Mouse (Mus musculus): ENCODE results near the gene Atp5k. TPM values are rescaled to one million over a fixed set of nuclear protein-coding genes. Genes with fewer than 3 reads are reported as not detected.

The Atp5k gene
- 485 and 543 TPM in 2 replicates for polyA plus RNA-seq (2015; fragmentation: Nextera tagmentation; extraction: Ambion mirVana)

- H3K27me3 ChIP-seq (replicated peaks), result no peaks in the 10 kb centered on the region
- ATAC-seq, result peak; percentile 97
These were observed at the start of gene Atp5k for GRCm38 (mm10) chr5:108433804-108434587. Atp5k (minus strand) TSS chr5:108434448.

GRCm38 (mm10) chr5:108483006-108483405 is 48.8 kb upstream of the Atp5k start:
- H3K9me3 ChIP-seq, result no peaks in the 10 kb centered on the region
- ATAC-seq, result no peak
- H3K36me3 ChIP-seq, result peaks cover 13% of the 10 kb centered on the region
- no peak overlapping the region for H3K4me3 ChIP-seq (replicated peaks)
- H3K9ac ChIP-seq, result no peak overlapping the region
- H3K27ac ChIP-seq, result no peak overlapping the region
- H3K4me1 ChIP-seq (replicated peaks), result no peaks in the 10 kb centered on the region
- no peak overlapping the region for H3K4me2 ChIP-seq (replicated peaks)
- H3K27me3 ChIP-seq (replicated peaks), result no peaks in the 10 kb centered on the region
- 90% methylated on average over 6 of the region's 6 CpGs for WGBS

More at GRCm38 (mm10) chr5:108433804-108434587, at the start of gene Atp5k:
- Histone ChIP-seq H3K27ac (peak within 1 kb of the TSS; percentile 40; the same call in 1 of the 2 replicates), H3K9ac (peak within 1 kb of the TSS; percentile 83), H3K4me1 (replicated peaks) (peaks cover 10% of the 10 kb centered on the region), H3K36me3 (peaks cover 14% of the 10 kb centered on the region; the same call in 1 of the 2 replicates), H3K4me3 (replicated peaks) (peak within 1 kb of the TSS; percentile 78), H3K4me2 (replicated peaks) (peak within 1 kb of the TSS; percentile 81), H3K9me3 (no peaks in the 10 kb centered on the region)
- WGBS, result under 1% methylated on average over 42 of the region's 42 CpGs

DNA sequence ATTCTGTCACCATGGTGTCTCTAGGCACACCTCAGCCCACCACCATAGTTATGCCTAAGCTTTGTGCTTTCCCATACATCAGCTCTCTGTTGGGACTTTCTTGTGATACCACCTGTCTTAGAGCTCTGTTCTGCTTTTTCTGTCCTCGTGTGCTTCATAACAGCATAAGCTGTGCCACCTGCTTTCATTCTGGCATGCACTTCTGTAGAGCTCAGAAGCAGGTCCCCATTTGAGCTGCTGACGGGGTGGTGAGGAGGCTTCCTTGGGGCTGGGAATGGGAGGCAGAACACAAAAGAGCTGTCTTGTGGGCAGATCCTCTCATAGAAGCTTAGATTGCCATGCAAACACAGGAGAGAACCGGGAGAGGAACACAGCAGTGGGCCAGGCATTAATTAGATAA is 41.7 kb upstream of the Atp5k start:
- no peak overlapping the region for H3K4me2 ChIP-seq (replicated peaks)
- no peaks in the 10 kb centered on the region for H3K9me3 ChIP-seq
- H3K9ac ChIP-seq, result no peak overlapping the region
- H3K36me3 ChIP-seq, result peaks cover 34% of the 10 kb centered on the region
- no peaks in the 10 kb centered on the region for H3K27me3 ChIP-seq (replicated peaks)
- no peak overlapping the region for H3K4me3 ChIP-seq (replicated peaks)
- no peak overlapping the region for H3K27ac ChIP-seq
- no peak for ATAC-seq
- H3K4me1 ChIP-seq (replicated peaks), result no peaks in the 10 kb centered on the region
- WGBS, result 91% methylated on average over 3 of the region's 3 CpGs

DNA sequence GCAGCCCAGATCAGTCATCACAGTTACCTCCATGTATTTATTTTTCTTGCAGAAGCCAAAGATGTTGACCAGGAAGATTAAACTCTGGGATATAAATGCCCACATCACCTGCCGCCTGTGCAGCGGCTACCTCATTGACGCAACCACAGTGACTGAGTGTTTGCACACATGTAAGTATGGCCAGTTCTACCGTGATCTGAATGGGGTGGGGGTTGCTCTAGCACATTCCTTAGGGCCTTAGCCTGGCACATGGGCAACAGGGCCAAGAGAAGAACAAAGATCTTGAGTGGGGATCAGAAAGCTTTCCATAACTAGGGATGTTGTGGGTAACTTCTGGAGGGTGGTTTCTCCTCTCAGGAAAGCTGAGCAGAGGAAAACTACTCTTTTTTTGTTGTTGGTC is 39.5 kb upstream of the Atp5k start:
- Histone ChIP-seq H3K9me3 (no peaks in the 10 kb centered on the region), H3K36me3 (peaks cover 34% of the 10 kb centered on the region), H3K9ac (no peak overlapping the region), H3K27me3 (replicated peaks) (no peaks in the 10 kb centered on the region), H3K4me3 (replicated peaks) (no peak overlapping the region), H3K4me2 (replicated peaks) (no peak overlapping the region), H3K27ac (no peak overlapping the region), H3K4me1 (replicated peaks) (no peaks in the 10 kb centered on the region)
- no peak for ATAC-seq
- WGBS, result 92% methylated on average over 4 of the region's 4 CpGs

GRCm38 (mm10) chr5:108469617-108470016 is 35.4 kb upstream of the Atp5k start:
- Histone ChIP-seq H3K4me2 (replicated peaks) (no peak overlapping the region), H3K4me1 (replicated peaks) (no peaks in the 10 kb centered on the region), H3K4me3 (replicated peaks) (no peak overlapping the region), H3K9me3 (no peaks in the 10 kb centered on the region), H3K27ac (no peak overlapping the region), H3K9ac (no peak overlapping the region), H3K36me3 (peaks cover 9% of the 10 kb centered on the region), H3K27me3 (replicated peaks) (no peaks in the 10 kb centered on the region)
- WGBS, result 66% methylated on average over 7 of the region's 7 CpGs
- no peak for ATAC-seq

DNA sequence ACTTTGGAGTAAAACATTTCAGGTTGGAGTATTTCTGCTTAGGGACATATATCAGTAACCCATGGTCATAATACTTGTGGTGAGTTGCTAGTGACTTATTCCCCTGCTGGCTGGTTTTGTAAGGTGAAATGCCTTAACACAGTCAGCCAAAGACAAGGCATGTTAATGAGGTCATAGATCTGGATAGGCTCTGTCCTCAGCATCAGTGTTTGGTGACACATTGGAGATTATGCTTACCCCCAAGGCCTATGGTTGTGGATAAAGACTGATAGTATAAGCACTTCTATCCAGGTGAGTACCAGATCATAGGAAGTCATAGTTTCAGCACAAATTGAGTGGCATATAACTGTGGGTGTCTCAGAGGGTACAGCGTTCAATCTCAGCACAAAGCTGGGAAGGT is 32.4 kb upstream of the Atp5k start:
- Histone ChIP-seq H3K4me3 (replicated peaks) (no peak overlapping the region), H3K4me2 (replicated peaks) (no peak overlapping the region), H3K9me3 (no peaks in the 10 kb centered on the region), H3K4me1 (replicated peaks) (peaks cover 20% of the 10 kb centered on the region), H3K27me3 (replicated peaks) (no peaks in the 10 kb centered on the region), H3K9ac (no peak overlapping the region), H3K36me3 (no peaks in the 10 kb centered on the region), H3K27ac (no peak overlapping the region)
- ATAC-seq, result no peak
- 95% methylated on average over 1 of the region's 1 CpGs for WGBS

- no peak for ATAC-seq
- H3K9me3 ChIP-seq, result no peaks in the 10 kb centered on the region
- no peak overlapping the region for H3K4me2 ChIP-seq (replicated peaks)
- H3K27me3 ChIP-seq (replicated peaks), result no peaks in the 10 kb centered on the region
- no peak overlapping the region for H3K4me3 ChIP-seq (replicated peaks)
- H3K9ac ChIP-seq, result no peak overlapping the region
- no peak overlapping the region for H3K27ac ChIP-seq
- 85% methylated on average over 6 of the region's 6 CpGs for WGBS
- H3K36me3 ChIP-seq, result no peaks in the 10 kb centered on the region
- peaks cover 20% of the 10 kb centered on the region for H3K4me1 ChIP-seq (replicated peaks)
These were observed 31.1 kb upstream of the Atp5k start for GRCm38 (mm10) chr5:108465131-108465891.

DNA sequence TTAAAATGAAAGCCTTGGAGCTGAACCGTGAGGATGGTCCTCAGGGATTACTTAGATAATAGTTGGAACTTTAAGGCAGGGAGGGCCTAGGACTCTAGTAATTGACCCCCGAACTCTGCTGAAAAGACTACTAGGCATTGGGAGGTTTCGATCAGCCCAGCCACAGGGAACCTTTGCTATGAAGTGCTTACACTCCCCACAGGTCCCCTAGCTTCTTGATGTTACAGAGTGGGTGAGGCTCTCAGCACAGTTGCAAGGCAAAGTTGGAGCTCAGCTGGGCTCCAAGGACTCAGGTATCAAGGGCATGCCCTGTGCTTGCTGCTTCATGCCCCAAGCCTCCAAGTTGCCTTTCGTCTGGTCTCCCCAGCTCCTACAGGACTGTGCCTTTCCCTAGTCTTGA is 28.2 kb upstream of the Atp5k start:
- Histone ChIP-seq H3K9ac (peak overlapping the region; percentile 100), H3K27me3 (replicated peaks) (no peaks in the 10 kb centered on the region; the same call in 1 of the 2 replicates), H3K4me1 (replicated peaks) (peaks cover 20% of the 10 kb centered on the region), H3K4me2 (replicated peaks) (peak overlapping the region; percentile 84), H3K4me3 (replicated peaks) (peak overlapping the region; percentile 88), H3K36me3 (no peaks in the 10 kb centered on the region), H3K9me3 (no peaks in the 10 kb centered on the region), H3K27ac (no peak overlapping the region; the same call in 1 of the 2 replicates)
- WGBS, result 30% methylated on average over 4 of the region's 4 CpGs
- no peak for ATAC-seq

GRCm38 (mm10) chr5:108461082-108462065 is 27.1 kb upstream of the Atp5k start, which contains the start of gene Pcgf3:
Pcgf3 (plus strand) TSS chr5:108461232.
- Histone ChIP-seq H3K9ac (peak within 1 kb of the TSS; percentile 100), H3K36me3 (no peaks in the 10 kb centered on the region), H3K9me3 (no peaks in the 10 kb centered on the region), H3K27ac (peak within 1 kb of the TSS; percentile 72), H3K4me3 (replicated peaks) (peak within 1 kb of the TSS; percentile 88), H3K4me1 (replicated peaks) (peaks cover 20% of the 10 kb centered on the region), H3K27me3 (replicated peaks) (no peaks in the 10 kb centered on the region; the same call in 1 of the 2 replicates), H3K4me2 (replicated peaks) (peak within 1 kb of the TSS; percentile 84)
- WGBS, result under 1% methylated on average over 60 of the region's 62 CpGs
- ATAC-seq, result peak; percentile 98

- Histone ChIP-seq H3K4me3 (replicated peaks) (peak overlapping the region; percentile 88), H3K9me3 (no peaks in the 10 kb centered on the region), H3K27me3 (replicated peaks) (no peaks in the 10 kb centered on the region; the same call in 1 of the 2 replicates), H3K27ac (no peak overlapping the region), H3K4me1 (replicated peaks) (peaks cover 20% of the 10 kb centered on the region), H3K36me3 (no peaks in the 10 kb centered on the region), H3K4me2 (replicated peaks) (peak overlapping the region; percentile 84), H3K9ac (peak overlapping the region; percentile 100)
- WGBS, result 37% methylated on average over 6 of the region's 6 CpGs
- ATAC-seq, result peak; percentile 7; the same call in 1 of the 2 replicates
These were observed 26.2 kb upstream of the Atp5k start for GRCm38 (mm10) chr5:108460461-108460860.

- ATAC-seq, result no peak
- H3K9ac ChIP-seq, result no peak overlapping the region
- no peaks in the 10 kb centered on the region for H3K9me3 ChIP-seq
- 82% methylated on average over 2 of the region's 2 CpGs for WGBS
- no peaks in the 10 kb centered on the region; the same call in 1 of the 2 replicates for H3K27me3 ChIP-seq (replicated peaks)
- H3K27ac ChIP-seq, result no peak overlapping the region
- H3K4me2 ChIP-seq (replicated peaks), result no peak overlapping the region
- H3K4me3 ChIP-seq (replicated peaks), result no peak overlapping the region
- peaks cover 13% of the 10 kb centered on the region for H3K4me1 ChIP-seq (replicated peaks)
- no peaks in the 10 kb centered on the region for H3K36me3 ChIP-seq
These were observed 24.5 kb upstream of the Atp5k start for GRCm38 (mm10) chr5:108458706-108459105.
